Mouse (Mus musculus) hindbrain, embryonic 12.5 days (tissue): Measurements from ENCODE around the gene Trib2. TPM values are rescaled to one million over a fixed set of nuclear protein-coding genes. Genes with fewer than 3 reads are reported as not detected.

ENCODE experiments used
- ATAC-seq: fragments of 200-750 bp; cut with Nextera tagmentation; 2 replicates; pipeline ENCODE4 v1.8.0; 2017; ENCODE audit warnings: moderate TSS enrichment; ENCODE audit not compliant: low FRiP score
- H3K27ac ChIP-seq: fragments of 300-500 bp; sonication (generic); 2 replicates; pipeline ENCODE4 v1.5.1; 2016; ENCODE audit warnings: mild to moderate bottlenecking
- H3K27me3 ChIP-seq: fragments of 300-500 bp; sonication (generic); 2 replicates; pipeline ENCODE4 v1.6.1; 2016; ENCODE audit warnings: mild to moderate bottlenecking
- H3K36me3 ChIP-seq: fragments of 300-500 bp; sonication (generic); 2 replicates; pipeline ENCODE4 v1.6.1; 2016; ENCODE audit warnings: mild to moderate bottlenecking
- H3K4me1 ChIP-seq: fragments of 300-500 bp; sonication (generic); 2 replicates; pipeline ENCODE4 v1.6.1; 2016
- H3K4me2 ChIP-seq: fragments of 300-500 bp; sonication (generic); replicated peaks from 2 replicates; pipeline ENCODE4 v1.6.1; 2016; ENCODE audit warnings: mild to moderate bottlenecking
- H3K4me3 ChIP-seq: fragments of 300-500 bp; sonication (generic); 2 replicates; pipeline ENCODE4 v1.5.1; 2016; ENCODE audit warnings: mild to moderate bottlenecking
- H3K9ac ChIP-seq: fragments of 300-500 bp; sonication (generic); 2 replicates; pipeline ENCODE4 v1.6.1; 2016; ENCODE audit warnings: mild to moderate bottlenecking, moderate library complexity
- H3K9me3 ChIP-seq: fragments of 300-500 bp; sonication (generic); replicated peaks from 2 replicates; pipeline ENCODE4 v1.6.1; 2016; ENCODE audit warnings: mild to moderate bottlenecking
- WGBS: fragments of 180-500 bp; shearing (Covaris S2); methylation state at CpG from one replicate; pipeline ENCODE4 v1.1.7; 2016; 5-methylcytosine and 5-hydroxymethylcytosine counted together
- polyA plus RNA-seq: library from polyadenylated mRNA; unstranded; fragments of >200 nt; fragmentation: Nextera tagmentation; extraction: Ambion mirVana; gene quantifications from 2 replicates; pipeline ENCODE4 v1.2.1, GENCODE M21; 2016

Gene Trib2
- polyA plus RNA-seq, 1 experiment from 2014 or later = 107 TPM

DNA sequence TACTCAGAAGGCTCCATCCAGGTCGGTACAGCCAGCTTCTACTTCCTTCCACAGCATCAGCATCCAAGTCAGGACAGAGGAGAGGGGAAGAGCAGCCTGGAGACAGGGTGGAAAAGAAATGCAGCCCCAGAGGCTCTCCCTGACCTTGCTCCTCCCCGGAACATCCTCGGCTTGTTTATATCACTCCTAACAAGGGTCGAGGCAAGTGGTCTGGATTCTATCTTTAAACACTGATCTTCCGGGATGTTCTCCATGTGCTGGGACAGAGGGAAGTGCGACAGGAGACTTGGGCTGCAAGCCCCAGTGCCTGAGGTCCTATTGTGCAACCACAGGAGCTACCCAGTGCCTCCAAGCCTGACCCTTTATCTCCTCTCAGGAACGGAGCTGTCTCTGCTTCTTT, 18.7 kb downstream of the Trib2 start:
- Histone ChIP-seq H3K36me3 (peaks cover 83% of the 10 kb centered on the region), H3K4me2 (no peak overlapping the region), H3K27ac (no peak overlapping the region), H3K4me1 (peaks cover 32% of the 10 kb centered on the region), H3K9ac (no peak overlapping the region), H3K4me3 (no peak overlapping the region), H3K27me3 (no peaks in the 10 kb centered on the region), H3K9me3 (no peaks in the 10 kb centered on the region)
- ATAC-seq = no peak
- WGBS = 81% methylated on average over 7 of the region's 7 CpGs

- H3K36me3 ChIP-seq = peaks cover 86% of the 10 kb centered on the region
- H3K4me2 ChIP-seq = no peak overlapping the region
- no peaks in the 10 kb centered on the region for H3K27me3 ChIP-seq
- 67% methylated on average over 3 of the region's 3 CpGs for WGBS
- H3K9ac ChIP-seq = no peak overlapping the region
- ATAC-seq = no peak
- H3K4me3 ChIP-seq = no peak overlapping the region
- H3K27ac ChIP-seq = no peak overlapping the region
- peaks cover 15% of the 10 kb centered on the region for H3K4me1 ChIP-seq
- no peaks in the 10 kb centered on the region for H3K9me3 ChIP-seq
Observed at GRCm38 (mm10) chr12:15795886-15796285, 20.8 kb downstream of the Trib2 start.

GRCm38 (mm10) chr12:15793336-15793735, 23.4 kb downstream of the Trib2 start:
- Histone ChIP-seq H3K4me2 (no peak overlapping the region), H3K9me3 (no peaks in the 10 kb centered on the region), H3K27me3 (no peaks in the 10 kb centered on the region), H3K4me1 (peaks cover 7% of the 10 kb centered on the region; the same call in 1 of the 2 replicates), H3K9ac (no peak overlapping the region), H3K27ac (no peak overlapping the region), H3K36me3 (peaks cover 82% of the 10 kb centered on the region), H3K4me3 (no peak overlapping the region)
- WGBS = 93% methylated on average over 8 of the region's 8 CpGs
- ATAC-seq = no peak

GRCm38 (mm10) chr12:15790181-15790580, 26.5 kb downstream of the Trib2 start:
- Histone ChIP-seq H3K9ac (no peak overlapping the region), H3K9me3 (no peaks in the 10 kb centered on the region), H3K4me3 (no peak overlapping the region), H3K4me1 (no peaks in the 10 kb centered on the region), H3K27me3 (no peaks in the 10 kb centered on the region), H3K27ac (no peak overlapping the region), H3K4me2 (no peak overlapping the region), H3K36me3 (peaks cover 52% of the 10 kb centered on the region)
- ATAC-seq = no peak
- 83% methylated on average over 2 of the region's 2 CpGs for WGBS

- H3K9ac ChIP-seq = no peak overlapping the region
- no peaks in the 10 kb centered on the region for H3K9me3 ChIP-seq
- no peaks in the 10 kb centered on the region for H3K27me3 ChIP-seq
- ATAC-seq = no peak
- no peaks in the 10 kb centered on the region for H3K4me1 ChIP-seq
- no peak overlapping the region for H3K27ac ChIP-seq
- no peaks in the 10 kb centered on the region for H3K36me3 ChIP-seq
- no peak overlapping the region for H3K4me3 ChIP-seq
- no peak overlapping the region for H3K4me2 ChIP-seq
Observed at GRCm38 (mm10) chr12:15777047-15777446, 39.7 kb downstream of the Trib2 start.

DNA sequence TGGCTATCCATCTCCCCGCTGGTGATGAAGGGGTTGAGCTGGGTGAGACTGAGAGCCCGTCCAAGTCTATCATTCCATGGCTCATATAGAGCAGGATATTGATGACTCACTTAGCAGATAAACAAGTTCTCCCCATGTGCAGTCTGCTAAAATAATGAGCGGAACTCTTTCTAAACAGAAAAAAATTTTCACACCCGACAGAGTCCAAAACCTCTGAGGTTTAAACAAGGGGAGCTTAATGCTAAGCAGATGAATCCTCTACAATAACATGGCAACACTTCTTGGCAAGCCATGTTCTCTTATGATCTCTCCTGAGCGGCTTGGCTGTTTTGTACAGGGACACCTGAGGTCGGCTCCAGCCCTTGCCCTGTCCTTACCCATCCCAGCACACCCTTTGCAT, 45.0 kb downstream of the Trib2 start:
- 77% methylated on average over 6 of the region's 6 CpGs for WGBS
- ATAC-seq = no peak
- Histone ChIP-seq H3K4me3 (no peak overlapping the region), H3K9me3 (no peaks in the 10 kb centered on the region), H3K27ac (no peak overlapping the region), H3K36me3 (no peaks in the 10 kb centered on the region), H3K27me3 (no peaks in the 10 kb centered on the region), H3K9ac (no peak overlapping the region), H3K4me2 (no peak overlapping the region), H3K4me1 (no peaks in the 10 kb centered on the region)

DNA sequence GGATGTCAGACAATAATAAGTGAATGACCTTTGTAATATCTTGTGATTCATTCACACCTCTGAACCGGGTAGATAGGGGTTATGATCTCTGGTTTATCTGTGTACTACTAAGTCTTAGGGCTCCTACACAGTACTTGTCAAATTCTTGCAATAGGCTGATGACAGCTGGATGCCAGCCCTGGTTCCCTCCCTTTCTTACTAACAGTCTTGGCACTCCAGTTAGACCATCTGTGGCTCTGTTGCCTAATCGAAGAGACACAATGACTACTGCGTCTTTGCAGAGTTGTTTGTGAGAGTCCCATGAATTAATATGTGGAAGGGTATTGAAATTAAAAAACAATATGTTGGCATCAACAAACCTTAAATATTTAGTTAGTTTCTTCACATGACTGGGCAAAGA, 48.2 kb downstream of the Trib2 start:
- H3K27me3 ChIP-seq = no peaks in the 10 kb centered on the region
- H3K4me3 ChIP-seq = no peak overlapping the region
- no peak overlapping the region for H3K4me2 ChIP-seq
- no peak overlapping the region for H3K27ac ChIP-seq
- 90% methylated on average over 3 of the region's 3 CpGs for WGBS
- H3K36me3 ChIP-seq = no peaks in the 10 kb centered on the region
- no peaks in the 10 kb centered on the region for H3K4me1 ChIP-seq
- no peak overlapping the region for H3K9ac ChIP-seq
- no peak for ATAC-seq
- H3K9me3 ChIP-seq = no peaks in the 10 kb centered on the region

GRCm38 (mm10) chr12:15765996-15766395, 50.7 kb downstream of the Trib2 start:
- ATAC-seq = no peak
- Histone ChIP-seq H3K4me3 (no peak overlapping the region), H3K27ac (no peak overlapping the region), H3K9me3 (no peaks in the 10 kb centered on the region), H3K4me2 (no peak overlapping the region), H3K36me3 (no peaks in the 10 kb centered on the region), H3K27me3 (no peaks in the 10 kb centered on the region), H3K4me1 (no peaks in the 10 kb centered on the region), H3K9ac (no peak overlapping the region)
- 91% methylated on average over 12 of the region's 12 CpGs for WGBS

DNA sequence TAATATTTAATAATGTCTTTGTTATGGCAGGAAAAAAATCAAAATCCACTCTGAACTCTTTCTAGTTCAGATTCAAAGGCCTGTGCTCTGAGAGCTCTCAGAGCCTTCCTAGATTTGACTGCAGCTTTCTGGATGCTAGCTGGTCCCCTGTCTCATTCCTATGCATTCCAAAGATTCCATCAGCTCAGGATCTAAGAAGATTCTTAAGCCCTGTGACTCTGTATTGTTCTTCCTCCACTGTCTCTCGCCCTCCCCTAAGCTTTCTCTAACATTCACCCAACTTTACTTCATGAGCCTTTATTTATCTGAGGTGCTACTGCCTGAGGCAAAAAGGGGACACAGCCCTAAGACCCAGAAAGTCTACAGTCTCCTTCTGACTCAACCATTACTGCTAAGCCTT, 51.5 kb downstream of the Trib2 start:
- ATAC-seq = no peak
- no peak overlapping the region for H3K4me3 ChIP-seq
- no peaks in the 10 kb centered on the region for H3K27me3 ChIP-seq
- H3K9ac ChIP-seq = no peak overlapping the region
- no peaks in the 10 kb centered on the region for H3K4me1 ChIP-seq
- no peak overlapping the region for H3K27ac ChIP-seq
- H3K36me3 ChIP-seq = no peaks in the 10 kb centered on the region
- H3K9me3 ChIP-seq = no peaks in the 10 kb centered on the region
- H3K4me2 ChIP-seq = no peak overlapping the region
- WGBS = 5% methylated on average over 1 of the region's 1 CpGs

DNA sequence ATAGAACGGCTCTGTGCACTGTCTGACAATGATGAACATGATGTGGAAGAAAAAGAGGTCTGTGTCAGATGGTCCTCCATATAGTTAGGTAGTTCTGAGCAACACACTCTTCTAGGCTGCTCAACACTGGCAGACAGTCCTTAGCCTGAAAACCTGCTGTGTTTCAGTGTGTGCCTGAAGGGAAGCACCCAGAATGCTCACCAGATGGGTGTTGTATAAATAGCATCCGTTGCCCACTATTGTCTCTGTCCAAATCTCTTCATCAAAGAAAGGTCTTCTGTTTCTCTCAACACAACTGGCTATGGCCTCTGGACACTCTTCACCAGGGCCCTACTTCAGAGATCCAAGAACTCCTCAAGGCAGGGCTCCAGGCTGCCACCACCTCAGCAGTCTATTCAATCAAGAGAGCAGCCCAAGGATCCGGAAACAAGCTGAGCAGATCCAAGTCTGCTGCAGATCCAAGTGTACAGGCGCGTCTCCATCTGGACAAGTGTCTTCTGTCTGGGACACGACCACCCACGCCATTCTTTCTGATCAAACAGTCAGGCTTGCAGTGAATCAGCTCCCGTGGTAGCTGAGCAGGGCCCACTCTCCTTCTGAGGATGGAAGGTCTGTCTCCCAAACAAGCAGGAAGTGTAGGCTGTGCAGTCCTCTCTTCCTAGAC, 55.1 kb downstream of the Trib2 start:
- no peaks in the 10 kb centered on the region for H3K27me3 ChIP-seq
- no peaks in the 10 kb centered on the region for H3K9me3 ChIP-seq
- no peaks in the 10 kb centered on the region for H3K36me3 ChIP-seq
- H3K9ac ChIP-seq = no peak overlapping the region
- H3K4me2 ChIP-seq = no peak overlapping the region
- H3K4me1 ChIP-seq = no peaks in the 10 kb centered on the region
- H3K4me3 ChIP-seq = no peak overlapping the region
- no peak overlapping the region for H3K27ac ChIP-seq
- 88% methylated on average over 8 of the region's 8 CpGs for whole genome bisulfite sequencing
- no peak for ATAC-seq

DNA sequence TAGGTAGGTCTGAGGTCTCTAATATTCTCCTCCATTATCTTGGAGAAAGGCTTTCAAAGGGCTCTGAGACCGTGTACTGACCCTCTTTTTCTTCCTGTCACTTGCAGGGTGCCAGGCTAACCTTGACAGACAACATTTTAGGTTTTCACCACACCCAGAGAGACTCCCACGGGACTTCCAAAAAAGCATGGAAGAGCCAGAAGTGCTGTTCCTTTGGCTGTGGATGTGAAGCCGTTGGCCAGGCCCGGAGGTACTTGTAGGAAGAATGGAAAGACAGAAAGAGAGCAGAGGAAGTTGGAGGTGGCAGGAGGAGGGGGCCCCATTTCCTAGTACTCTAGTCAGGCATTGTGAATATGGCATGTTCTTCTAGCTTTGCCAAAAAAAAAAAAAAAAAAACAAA, 56.0 kb downstream of the Trib2 start:
- Histone ChIP-seq H3K4me1 (no peaks in the 10 kb centered on the region), H3K4me2 (no peak overlapping the region), H3K27ac (no peak overlapping the region), H3K9me3 (no peaks in the 10 kb centered on the region), H3K36me3 (no peaks in the 10 kb centered on the region), H3K27me3 (no peaks in the 10 kb centered on the region), H3K4me3 (no peak overlapping the region), H3K9ac (no peak overlapping the region)
- no peak for ATAC-seq
- WGBS = 80% methylated on average over 4 of the region's 4 CpGs

- Histone ChIP-seq H3K9me3 (no peaks in the 10 kb centered on the region), H3K4me2 (no peak overlapping the region), H3K27me3 (no peaks in the 10 kb centered on the region), H3K9ac (no peak overlapping the region), H3K4me3 (no peak overlapping the region), H3K4me1 (no peaks in the 10 kb centered on the region), H3K36me3 (no peaks in the 10 kb centered on the region), H3K27ac (no peak overlapping the region)
- ATAC-seq = no peak
- WGBS = 38% methylated on average over 2 of the region's 2 CpGs
Observed at GRCm38 (mm10) chr12:15758866-15759265, 57.9 kb downstream of the Trib2 start.

DNA sequence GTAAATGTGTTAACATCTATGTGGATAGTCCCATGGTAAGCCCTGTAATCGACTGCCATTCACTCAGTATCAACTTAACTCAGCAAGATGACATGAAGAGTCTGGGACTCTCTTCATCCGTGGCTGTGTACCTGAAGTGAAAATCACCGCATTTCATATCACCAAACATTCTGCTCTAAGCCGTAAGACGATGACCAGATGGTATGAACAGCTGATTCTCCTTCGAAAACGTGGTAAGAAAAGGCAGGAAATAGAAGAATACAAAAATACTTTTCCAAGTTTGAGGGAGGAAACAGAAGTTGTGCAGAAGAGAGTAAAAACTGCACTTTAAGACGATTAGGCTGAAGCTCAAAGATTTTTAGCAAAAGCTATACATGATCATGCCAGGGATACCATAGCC, 59.4 kb downstream of the Trib2 start:
- H3K27ac ChIP-seq = no peak overlapping the region
- H3K9ac ChIP-seq = no peak overlapping the region
- WGBS = 87% methylated on average over 8 of the region's 8 CpGs
- no peaks in the 10 kb centered on the region for H3K4me1 ChIP-seq
- ATAC-seq = no peak
- H3K36me3 ChIP-seq = no peaks in the 10 kb centered on the region
- H3K4me3 ChIP-seq = no peak overlapping the region
- H3K4me2 ChIP-seq = no peak overlapping the region
- H3K27me3 ChIP-seq = no peaks in the 10 kb centered on the region
- no peaks in the 10 kb centered on the region for H3K9me3 ChIP-seq
